Mouse (Mus musculus) bone marrow, adult 2 months (tissue): ENCODE results near the gene Stard5.

Experiments
- CTCF ChIP-seq: fragments of 200-500 bp; IDR thresholded peaks from 2 replicates; pipeline ENCODE4 v1.5.1; 2011; ENCODE audit warnings: low read length, control low read depth; ENCODE audit not compliant: control insufficient read depth, insufficient read depth
- POLR2A ChIP-seq: fragments of 200-500 bp; IDR thresholded peaks from 2 replicates; pipeline ENCODE4 v1.6.1; 2011; ENCODE audit warnings: low read depth, mild to moderate bottlenecking, control low read depth, low read length, borderline replicate concordance; ENCODE audit not compliant: control insufficient read depth

DNA sequence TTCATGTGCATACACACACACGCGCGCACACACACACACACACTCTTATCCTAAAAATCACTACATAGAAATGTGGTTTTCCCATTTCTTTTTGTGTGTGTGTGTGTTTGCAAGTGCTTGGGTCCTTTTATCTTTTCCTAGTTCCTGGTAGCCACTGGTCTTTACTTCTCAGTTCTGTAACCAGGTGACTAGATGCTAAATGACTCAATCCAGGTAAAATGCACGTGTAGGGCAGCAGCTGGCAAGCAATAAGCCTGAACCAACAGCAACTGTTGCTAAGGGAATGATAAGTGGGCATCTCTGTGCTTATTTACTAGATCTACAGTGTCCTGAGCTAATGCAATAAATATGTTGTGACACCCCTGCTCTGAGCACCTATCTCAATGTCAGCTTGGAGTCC is 4.4 kb upstream of the Stard5 start:
- TF ChIP-seq CTCF, result no peak
- no peak for TF ChIP-seq POLR2A
